Mouse (Mus musculus) midbrain, embryonic 11.5 days (tissue): Measurements from ENCODE around the gene Cd27. TPM values are rescaled to one million over a fixed set of nuclear protein-coding genes. Genes with fewer than 3 reads are reported as not detected.
"Not testable (repeated sequence)": the region's sequence is repeated elsewhere in the genome, so short reads cannot be mapped to it uniquely, and the experiment has no call there.

Experiments
- ATAC-seq: fragments of 200-750 bp; cut with Nextera tagmentation; 2 replicates; pipeline ENCODE4 v1.8.0; 2017; ENCODE audit warnings: moderate TSS enrichment, moderate library complexity; ENCODE audit not compliant: low FRiP score
- DNase-seq: peaks from one replicate; pipeline ENCODE4 v3.0.0; 2015; ENCODE audit warnings: low spot score; ENCODE audit errors: missing footprints
- H3K27ac ChIP-seq: fragments of 300-500 bp; sonication (generic); 2 replicates; pipeline ENCODE4 v1.5.1; 2014; ENCODE audit warnings: low read depth, low read length
- H3K27me3 ChIP-seq: fragments of 300-500 bp; sonication (generic); 2 replicates; pipeline ENCODE4 v1.6.1; 2014; ENCODE audit warnings: mild to moderate bottlenecking, low read length, moderate library complexity, mixed read lengths; ENCODE audit not compliant: control insufficient read depth, insufficient read depth
- H3K36me3 ChIP-seq: fragments of 300-500 bp; sonication (generic); 2 replicates; pipeline ENCODE4 v1.6.1; 2014; ENCODE audit warnings: mild to moderate bottlenecking, low read length, moderate library complexity, mixed read lengths; ENCODE audit not compliant: control insufficient read depth, insufficient read depth
- H3K4me1 ChIP-seq: fragments of 300-500 bp; sonication (generic); 2 replicates; pipeline ENCODE4 v1.6.1; 2014; ENCODE audit warnings: low read length; ENCODE audit not compliant: control insufficient read depth, insufficient read depth
- H3K4me2 ChIP-seq: fragments of 300-500 bp; sonication (generic); 2 replicates; pipeline ENCODE4 v1.6.1; 2014; ENCODE audit warnings: mild to moderate bottlenecking, moderate library complexity
- H3K4me3 ChIP-seq: fragments of 300-500 bp; sonication (generic); 2 replicates; pipeline ENCODE4 v1.5.1; 2014; ENCODE audit warnings: low read depth, low read length
- H3K9ac ChIP-seq: fragments of 300-500 bp; sonication (generic); 2 replicates; pipeline ENCODE4 v1.6.1; 2014; ENCODE audit warnings: low read length
- H3K9me3 ChIP-seq: fragments of 300-500 bp; sonication (generic); 2 replicates; pipeline ENCODE4 v1.6.1; 2016; ENCODE audit warnings: low read length; ENCODE audit not compliant: control insufficient read depth
- WGBS: fragments of 180-500 bp; shearing (Covaris S2); extraction: QIAGEN DNeasy Blood & Tissue Kit; methylation state at CpG from one replicate; pipeline ENCODE4 v1.1.7; 2014; 5-methylcytosine and 5-hydroxymethylcytosine counted together
- polyA plus RNA-seq: library from polyadenylated mRNA; unstranded; fragments of >200 nt; fragmentation: Nextera tagmentation; extraction: Ambion mirVana; gene quantifications from 2 replicates; pipeline ENCODE4 v1.2.1, GENCODE M21; 2014

Gene Cd27
- polyA plus RNA-seq, 1 experiment from 2014 or later: 0.93 TPM

DNA sequence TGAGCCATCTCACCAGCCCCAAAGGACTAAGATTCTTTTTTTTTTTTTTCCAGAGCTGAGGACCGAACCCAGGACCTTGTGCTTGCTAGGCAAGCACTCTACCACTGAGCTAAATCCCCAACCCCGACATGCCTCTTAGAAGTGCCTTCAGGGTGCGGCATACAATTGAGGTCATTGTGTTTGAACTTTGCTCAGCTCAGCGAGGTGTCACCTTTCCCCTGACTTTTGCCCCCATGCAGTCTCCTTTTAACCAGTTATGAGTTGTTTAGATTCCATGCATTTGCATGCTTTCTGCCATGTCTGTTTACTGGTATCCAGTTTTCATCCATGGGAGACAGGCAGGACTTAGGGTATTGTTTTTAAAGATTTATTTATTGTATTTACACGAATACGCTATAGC is 32.0 kb upstream of the Cd27 start:
- DNase-seq (peak; percentile 54), ATAC-seq (no peak)
- no peaks in the 10 kb centered on the region for H3K9me3 ChIP-seq
- no peak overlapping the region for H3K9ac ChIP-seq
- no peaks in the 10 kb centered on the region for H3K36me3 ChIP-seq
- H3K4me2 ChIP-seq: no peak overlapping the region
- no peak overlapping the region for H3K27ac ChIP-seq
- no peak overlapping the region for H3K4me3 ChIP-seq
- no peaks in the 10 kb centered on the region for H3K4me1 ChIP-seq
- no peaks in the 10 kb centered on the region for H3K27me3 ChIP-seq
- 40% methylated on average over 6 of the region's 6 CpGs for whole genome bisulfite sequencing

DNA sequence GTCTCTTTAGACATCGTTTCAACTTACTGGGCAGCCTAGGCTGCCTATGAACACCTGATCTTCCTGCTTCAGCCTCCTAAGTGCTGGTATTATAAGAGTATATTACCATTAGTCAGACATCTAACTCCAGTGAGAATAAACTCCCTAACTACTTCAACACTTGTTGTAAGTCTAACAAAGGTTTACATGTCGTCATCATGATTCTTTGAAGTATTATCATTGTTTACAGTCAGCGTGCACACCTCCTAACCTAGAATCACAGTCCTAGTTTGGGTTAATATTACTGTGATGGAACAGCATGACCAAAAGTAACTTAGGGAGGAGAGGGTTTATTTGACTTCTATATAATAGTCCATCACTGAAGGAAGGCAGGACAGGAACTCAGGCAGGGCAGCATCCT is 30.7 kb upstream of the Cd27 start:
- H3K9ac ChIP-seq: no peak overlapping the region
- no peak overlapping the region for H3K27ac ChIP-seq
- no peak for ATAC-seq
- H3K9me3 ChIP-seq: no peaks in the 10 kb centered on the region
- no peaks in the 10 kb centered on the region for H3K36me3 ChIP-seq
- no peak overlapping the region for H3K4me2 ChIP-seq
- no peaks in the 10 kb centered on the region for H3K27me3 ChIP-seq
- 84% methylated on average over 3 of the region's 3 CpGs for WGBS
- peak; percentile 23 for DNase-seq
- no peak overlapping the region for H3K4me3 ChIP-seq
- no peaks in the 10 kb centered on the region for H3K4me1 ChIP-seq

DNA sequence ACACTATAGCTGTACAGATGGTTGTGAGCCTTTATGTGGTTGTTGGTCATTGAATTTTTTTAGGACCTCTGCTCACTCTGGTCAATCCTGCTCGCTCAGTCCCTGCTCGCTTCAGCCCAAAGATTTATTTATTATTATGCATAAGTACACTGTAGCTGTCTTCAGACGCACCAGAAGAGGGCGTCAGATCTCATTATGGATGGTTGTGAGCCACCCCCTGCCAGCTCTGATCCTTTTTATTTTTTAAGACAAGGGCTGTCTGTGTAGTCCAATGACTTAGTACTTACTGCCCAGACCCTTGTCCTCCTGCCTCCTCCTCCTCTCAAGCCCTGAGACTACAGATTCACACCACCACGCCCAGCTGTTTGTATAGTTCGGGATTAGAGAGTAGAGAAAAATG is 29.8 kb upstream of the Cd27 start:
- H3K9ac ChIP-seq, H3K36me3 ChIP-seq, H3K27me3 ChIP-seq, H3K4me2 ChIP-seq, H3K4me3 ChIP-seq, H3K27ac ChIP-seq, DNase-seq, H3K9me3 ChIP-seq, ATAC-seq, H3K4me1 ChIP-seq: not testable (repeated sequence)
- WGBS: 76% methylated on average over 6 of the region's 6 CpGs

DNA sequence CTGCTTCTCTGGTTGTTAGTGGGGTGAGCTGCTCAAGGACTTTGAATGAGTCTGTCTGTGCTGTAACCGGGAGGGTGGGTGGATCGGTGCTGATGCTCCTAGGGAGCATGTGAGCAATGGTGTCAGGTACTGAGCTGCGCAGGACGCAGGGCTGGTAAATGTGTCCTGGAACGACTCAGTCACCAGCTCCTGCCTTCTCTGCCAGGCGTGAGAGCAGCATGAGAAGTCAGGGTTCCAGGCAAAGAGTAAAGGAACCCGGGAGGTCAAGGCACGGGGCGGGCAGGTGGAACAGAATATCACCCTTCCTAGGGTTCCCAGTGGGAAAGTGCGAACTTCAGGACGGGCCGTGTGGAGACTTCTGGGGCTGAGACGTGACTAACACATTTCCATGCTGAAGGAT is 29.3 kb upstream of the Cd27 start:
- no peaks in the 10 kb centered on the region for H3K27me3 ChIP-seq
- H3K36me3 ChIP-seq: no peaks in the 10 kb centered on the region
- no peaks in the 10 kb centered on the region for H3K9me3 ChIP-seq
- H3K4me3 ChIP-seq: no peak overlapping the region
- H3K4me1 ChIP-seq: no peaks in the 10 kb centered on the region
- H3K4me2 ChIP-seq: no peak overlapping the region
- H3K27ac ChIP-seq: no peak overlapping the region
- WGBS: 81% methylated on average over 13 of the region's 13 CpGs
- ATAC-seq: no peak
- DNase-seq: no peak
- no peak overlapping the region for H3K9ac ChIP-seq

DNA sequence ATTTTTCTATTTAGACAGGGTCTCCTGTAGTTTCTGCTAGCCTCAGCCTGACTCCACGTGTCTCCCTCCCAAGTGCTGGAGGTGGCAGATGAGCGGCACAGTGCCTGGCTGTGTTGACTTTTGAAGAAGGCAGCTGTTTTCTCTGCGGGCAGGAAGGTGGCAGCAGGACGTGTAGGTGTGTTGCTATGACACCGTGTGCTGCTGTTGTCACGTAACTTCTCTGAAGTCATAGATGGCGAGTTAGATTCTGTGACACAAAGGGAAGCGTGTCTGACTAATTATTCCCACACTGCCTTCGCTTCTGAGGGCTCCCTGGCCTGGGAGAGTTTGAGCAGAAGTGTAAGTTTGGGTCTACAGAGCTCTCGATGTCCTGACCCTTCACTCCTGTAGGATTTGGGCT is 28.4 kb upstream of the Cd27 start:
- ATAC-seq (no peak), DNase-seq (peak; percentile 69)
- WGBS: 63% methylated on average over 10 of the region's 10 CpGs

DNA sequence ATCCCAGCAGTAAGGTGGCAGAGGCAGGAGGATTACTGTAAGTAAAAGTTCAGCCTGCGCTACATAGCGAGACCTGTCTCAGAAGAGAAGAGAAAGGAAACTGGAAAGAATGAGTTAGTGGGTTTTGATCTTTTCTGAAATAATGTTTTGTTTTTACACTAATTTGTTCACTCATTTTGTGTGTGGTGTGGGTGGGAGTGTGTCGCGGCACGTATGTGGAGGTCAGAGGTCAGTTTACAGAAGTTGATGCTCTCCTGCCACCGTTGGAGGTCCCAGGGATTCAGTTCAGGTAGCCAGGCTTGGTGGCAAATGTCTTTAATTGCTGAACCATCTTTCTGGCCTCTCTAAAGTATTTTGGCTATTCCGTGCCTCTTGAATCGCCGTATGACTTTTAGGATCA is 27.4 kb upstream of the Cd27 start:
- DNase-seq: no peak
- Histone ChIP-seq H3K4me2 (no peak overlapping the region), H3K4me1 (no peaks in the 10 kb centered on the region), H3K36me3 (no peaks in the 10 kb centered on the region), H3K27me3 (no peaks in the 10 kb centered on the region), H3K9me3 (no peaks in the 10 kb centered on the region), H3K27ac (no peak overlapping the region), H3K9ac (no peak overlapping the region), H3K4me3 (no peak overlapping the region)
- no peak for ATAC-seq
- 89% methylated on average over 9 of the region's 9 CpGs for WGBS

More for the DNA sequence above, 28.4 kb upstream of the Cd27 start:
- H3K27ac ChIP-seq: no peak overlapping the region
- H3K4me3 ChIP-seq: no peak overlapping the region
- no peak overlapping the region for H3K4me2 ChIP-seq
- no peaks in the 10 kb centered on the region for H3K4me1 ChIP-seq
- no peaks in the 10 kb centered on the region for H3K36me3 ChIP-seq
- no peak overlapping the region for H3K9ac ChIP-seq
- H3K27me3 ChIP-seq: no peaks in the 10 kb centered on the region
- H3K9me3 ChIP-seq: no peaks in the 10 kb centered on the region

DNA sequence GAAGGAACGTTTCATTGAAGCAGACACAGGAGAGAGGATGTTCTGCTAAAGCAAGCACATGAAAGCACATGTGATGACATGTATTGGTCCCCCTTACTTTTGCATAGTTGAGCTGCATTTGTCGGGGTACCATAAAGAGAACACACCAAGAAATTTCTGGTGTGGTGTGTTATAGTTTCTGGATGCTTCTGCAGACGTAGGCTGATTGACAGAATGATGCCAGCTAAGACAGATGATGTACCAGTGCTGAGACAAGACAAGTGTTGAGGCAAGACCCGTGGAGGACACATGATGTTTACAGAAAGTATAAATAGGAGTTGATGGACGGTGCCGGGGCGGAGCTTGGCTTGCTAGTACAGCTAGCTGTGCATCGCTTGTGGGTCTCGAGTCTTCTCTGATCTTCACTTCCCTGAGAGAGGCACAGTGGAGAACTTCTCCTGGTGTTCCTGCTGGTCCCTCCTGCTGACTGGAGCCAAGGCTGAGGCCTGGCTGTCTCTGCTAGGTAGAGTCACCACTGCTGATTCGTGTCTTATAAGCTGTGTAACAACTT is 23.3 kb upstream of the Cd27 start:
- DNase-seq (no peak), ATAC-seq (no peak)
- WGBS: 82% methylated on average over 10 of the region's 10 CpGs
- H3K27me3 ChIP-seq: no peaks in the 10 kb centered on the region
- no peak overlapping the region for H3K27ac ChIP-seq
- H3K4me2 ChIP-seq: no peak overlapping the region
- H3K4me3 ChIP-seq: no peak overlapping the region
- no peaks in the 10 kb centered on the region for H3K4me1 ChIP-seq
- H3K36me3 ChIP-seq: no peaks in the 10 kb centered on the region
- no peak overlapping the region for H3K9ac ChIP-seq
- H3K9me3 ChIP-seq: no peaks in the 10 kb centered on the region

DNA sequence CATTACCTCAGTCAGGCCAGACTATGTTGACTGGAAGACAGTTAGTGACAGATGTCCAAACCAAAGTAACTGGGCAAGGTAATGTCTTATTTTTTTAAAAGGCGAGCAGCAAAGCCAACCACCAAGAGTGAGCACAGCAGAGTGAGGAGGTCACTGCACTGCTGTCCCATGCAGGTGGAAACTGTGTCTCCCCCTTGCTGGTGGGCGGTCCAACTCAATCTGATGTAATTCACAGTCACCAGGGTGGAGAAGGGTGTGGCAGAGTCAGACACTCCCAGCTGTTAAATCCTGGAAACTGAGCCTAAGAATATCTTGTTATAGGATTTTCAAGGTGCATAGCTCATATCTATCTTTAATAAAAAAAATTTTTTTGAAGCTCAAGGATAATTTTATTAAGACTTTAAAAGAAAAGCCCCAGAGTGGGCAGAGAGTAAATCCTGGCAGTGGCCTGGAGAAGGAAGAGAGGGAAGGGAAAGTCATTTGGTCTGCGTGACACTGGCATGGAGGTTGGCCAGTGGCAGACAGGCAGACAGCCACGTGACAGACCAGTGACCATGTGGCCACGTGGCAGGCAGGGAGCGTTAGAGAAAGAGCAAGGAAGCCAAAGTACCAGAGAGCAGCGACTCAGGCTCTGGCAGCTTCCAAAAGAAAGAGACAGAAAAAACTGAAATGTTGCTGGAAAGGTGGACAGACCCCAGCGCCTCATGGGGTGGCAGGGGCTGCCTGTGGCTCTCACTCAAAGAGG is 19.6 kb upstream of the Cd27 start:
- DNase-seq (no peak), ATAC-seq (no peak)
- Histone ChIP-seq H3K9me3 (no peaks in the 10 kb centered on the region), H3K4me1 (no peaks in the 10 kb centered on the region), H3K9ac (no peak overlapping the region), H3K4me2 (no peak overlapping the region), H3K36me3 (no peaks in the 10 kb centered on the region), H3K4me3 (no peak overlapping the region), H3K27ac (no peak overlapping the region), H3K27me3 (no peaks in the 10 kb centered on the region)
- WGBS: 79% methylated on average over 8 of the region's 8 CpGs

DNA sequence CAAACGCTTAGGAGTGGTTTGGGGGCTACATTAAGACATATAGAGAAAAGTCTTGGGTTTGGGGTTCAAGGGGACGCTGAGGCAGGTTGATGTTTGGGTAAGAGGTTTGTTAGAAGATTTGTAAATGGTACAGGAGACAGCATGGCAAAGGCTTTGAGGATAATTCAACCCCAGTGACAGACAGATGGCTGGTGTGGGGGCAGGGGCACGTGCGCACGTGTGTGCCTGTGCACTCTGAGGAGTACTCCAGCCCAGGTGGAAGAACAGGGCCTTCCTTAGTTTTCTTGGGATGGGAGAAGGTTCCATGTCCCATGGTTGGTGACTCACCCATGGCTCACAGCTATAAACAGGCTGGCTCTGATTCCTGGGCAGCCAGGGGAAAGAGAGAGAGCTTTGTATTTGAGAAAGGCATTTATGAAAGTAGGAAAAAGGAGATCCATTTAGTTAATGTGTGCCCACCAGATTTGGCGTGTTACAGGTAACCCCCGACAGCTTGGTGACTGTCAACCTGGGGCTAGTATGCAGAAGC is 18.8 kb upstream of the Cd27 start:
- Histone ChIP-seq H3K36me3 (no peaks in the 10 kb centered on the region), H3K4me3 (no peak overlapping the region), H3K9me3 (no peaks in the 10 kb centered on the region), H3K4me1 (no peaks in the 10 kb centered on the region), H3K27me3 (no peaks in the 10 kb centered on the region), H3K4me2 (no peak overlapping the region), H3K27ac (no peak overlapping the region), H3K9ac (no peak overlapping the region)
- 91% methylated on average over 7 of the region's 7 CpGs for WGBS
- ATAC-seq (no peak), DNase-seq (peak; percentile 33)
